Mouse (Mus musculus) ES-E14 (cell line): ENCODE measurements around the gene Mib2.

Source experiments
- CHD2 ChIP-seq: IDR thresholded peaks from 2 replicates; pipeline ENCODE4 v1.6.1; 2014; ENCODE audit warnings: mild to moderate bottlenecking, low read depth, low read length, inconsistent platforms
- HCFC1 ChIP-seq: IDR thresholded peaks from 2 replicates; pipeline ENCODE4 v1.6.1; 2012; ENCODE audit warnings: low read length, inconsistent platforms, borderline replicate concordance; ENCODE audit not compliant: insufficient read depth
- ZC3H11A ChIP-seq: IDR thresholded peaks from 2 replicates; pipeline ENCODE4 v1.6.1; 2012; ENCODE audit warnings: low read depth, mild to moderate bottlenecking, inconsistent platforms, low read length, borderline replicate concordance
- ZNF384 ChIP-seq: IDR thresholded peaks from 2 replicates; pipeline ENCODE4 v1.6.1; 2012; ENCODE audit warnings: low read depth, low read length, inconsistent platforms

GRCm38 (mm10) chr4:155696261-155697255, 27.6 kb upstream of the Mib2 start:
- TF ChIP-seq ZC3H11A = no peak
- TF ChIP-seq ZNF384 = no peak
- no peak for TF ChIP-seq CHD2
- no peak for TF ChIP-seq HCFC1
